Mouse (Mus musculus) spleen, postnatal 4 days (tissue): Measurements from ENCODE around the gene Slc25a44.
A peak's percentile ranks its signal among the peaks of the same experiment; 100 is the strongest.
"Not testable (repeated sequence)": the region's sequence is repeated elsewhere in the genome, so short reads cannot be mapped to it uniquely, and the experiment has no call there.

Experiments
- DNase-seq, 2 experiments: peaks; one replicate each; pipeline ENCODE4 v3.0.0; 2022; ENCODE audit warnings: low spot score in 2 of 2

Gene Slc25a44

GRCm38 (mm10) chr3:88367517-88367916 lies 57.4 kb downstream of the Slc25a44 start:
- not testable (repeated sequence) for DNase-seq

- DNase-seq = peak; percentile 65 to 80
These were observed 58.0 kb downstream of the Slc25a44 start for GRCm38 (mm10) chr3:88366830-88367428.

GRCm38 (mm10) chr3:88365705-88366361 lies 59.1 kb downstream of the Slc25a44 start:
- peak in 1 of 2 experiments; percentile 68 for DNase-seq

- peak; percentile 90 for DNase-seq
These were observed 60.6 kb downstream of the Slc25a44 start, which contains the start of gene Paqr6 for GRCm38 (mm10) chr3:88364337-88364736. Paqr6 (plus strand) TSS chr3:88364584.

GRCm38 (mm10) chr3:88363700-88364099 lies 61.2 kb downstream of the Slc25a44 start:
- DNase-seq = peak; percentile 68 to 77

DNA sequence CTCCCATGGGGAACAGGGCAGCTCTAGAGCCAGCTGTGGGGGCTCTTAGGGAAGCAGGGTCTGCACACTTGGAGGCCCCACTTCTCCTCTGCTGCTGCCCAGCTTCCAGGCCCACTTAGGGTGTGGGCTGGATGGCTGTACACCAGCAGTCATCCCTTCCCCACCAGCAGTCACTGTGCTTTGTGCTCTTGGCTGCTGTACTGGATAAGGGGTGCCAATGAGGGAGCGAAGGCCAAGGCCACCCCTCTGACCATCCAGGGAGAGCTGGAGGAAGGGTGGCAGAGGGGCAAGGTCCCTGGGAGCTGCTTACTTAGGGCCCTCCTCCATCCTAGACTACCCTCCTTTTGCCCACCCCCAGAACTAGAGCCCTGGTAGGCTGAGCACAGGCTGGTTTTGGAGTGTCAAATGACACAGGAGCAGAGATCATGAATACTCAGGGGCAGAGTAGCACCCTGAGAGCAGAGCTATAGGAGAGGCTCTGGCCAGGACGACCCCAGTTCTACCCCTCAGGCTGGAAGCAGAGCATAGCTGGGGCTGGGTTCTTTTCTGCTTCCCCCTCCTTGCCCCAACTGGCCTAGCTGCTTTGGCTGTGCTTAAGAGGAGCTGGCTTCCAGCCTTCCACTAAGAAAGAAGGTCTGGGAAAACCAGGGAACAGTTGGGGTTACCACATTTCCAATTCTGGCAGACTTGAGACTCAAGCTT lies 63.2 kb downstream of the Slc25a44 start:
- no peak for DNase-seq

- DNase-seq = no peak
These were observed 63.8 kb downstream of the Slc25a44 start for GRCm38 (mm10) chr3:88361096-88361495.
